Mouse (Mus musculus) CH12.LX (cell line): Measurements from ENCODE around the gene Ppa2.

Experiments used
- BHLHE40 ChIP-seq: IDR thresholded peaks from 2 replicates; pipeline ENCODE4 v1.6.1; 2011; ENCODE audit warnings: mild to moderate bottlenecking, low read depth, low read length, improper control_type of control experiment
- CHD1 ChIP-seq: IDR thresholded peaks from 2 replicates; pipeline ENCODE4 v1.6.1; 2012; ENCODE audit warnings: low read depth, low read length, improper control_type of control experiment, inconsistent platforms
- CTCF ChIP-seq, 2 experiments: IDR thresholded peaks in 1 of 2; conservative IDR thresholded peaks in 1 of 2; 2 replicates each; pipeline ENCODE4 v1.5.1; 2011 to 2012; ENCODE audit warnings: low read depth in 2 of 2, low read length in 2 of 2, improper control_type of control experiment in 1 of 2, inconsistent platforms in 1 of 2, mild to moderate bottlenecking in 1 of 2, moderate library complexity in 1 of 2
- EP300 ChIP-seq: IDR thresholded peaks from 2 replicates; pipeline ENCODE4 v1.6.1; 2011; ENCODE audit warnings: low read length, improper control_type of control experiment
- ETS1 ChIP-seq: conservative IDR thresholded peaks from 2 replicates; pipeline ENCODE4 v1.6.1; 2012; ENCODE audit warnings: low read depth, mild to moderate bottlenecking, inconsistent platforms, low read length, improper control_type of control experiment, moderate library complexity
- GABPA ChIP-seq: IDR thresholded peaks from 2 replicates; pipeline ENCODE4 v1.6.1; 2012; ENCODE audit warnings: low read depth, low read length, improper control_type of control experiment, inconsistent platforms; ENCODE audit not compliant: insufficient replicate concordance
- MAFK ChIP-seq: IDR thresholded peaks from 2 replicates; pipeline ENCODE4 v1.6.1; 2011; ENCODE audit warnings: low read length, improper control_type of control experiment; ENCODE audit not compliant: insufficient replicate concordance
- MYC ChIP-seq: IDR thresholded peaks from 2 replicates; pipeline ENCODE4 v1.6.1; 2011; ENCODE audit warnings: low read depth, mild to moderate bottlenecking, improper control_type of control experiment, low read length
- POLR2A ChIP-seq: IDR thresholded peaks from 2 replicates; pipeline ENCODE4 v1.6.1; 2011; ENCODE audit warnings: low read depth, mild to moderate bottlenecking, improper control_type of control experiment, low read length
- SMC3 ChIP-seq: IDR thresholded peaks from 2 replicates; pipeline ENCODE4 v1.6.1; 2011; ENCODE audit warnings: low read depth, low read length, improper control_type of control experiment
- TCF12 ChIP-seq: IDR thresholded peaks from 2 replicates; pipeline ENCODE4 v1.6.1; 2014; ENCODE audit warnings: low read depth, mild to moderate bottlenecking, inconsistent platforms, low read length, improper control_type of control experiment
- USF1 ChIP-seq: IDR thresholded peaks from 2 replicates; pipeline ENCODE4 v1.6.1; 2014; ENCODE audit warnings: low read depth, mild to moderate bottlenecking, inconsistent platforms, low read length, improper control_type of control experiment

- no peak for TF ChIP-seq POLR2A
- TF ChIP-seq MYC = no peak
- TF ChIP-seq CTCF (conservative IDR thresholded peaks at IDR 0.05 in 1 of 2, IDR thresholded peaks at IDR 0.05 in 1 of 2; ENCODE audit: low read depth in 2 of 2, low read length in 2 of 2) = no peak
- no peak for TF ChIP-seq BHLHE40
- TF ChIP-seq EP300 = no peak
- no peak for TF ChIP-seq USF1
- no peak for TF ChIP-seq SMC3
- no peak for TF ChIP-seq CHD1
- TF ChIP-seq ETS1 = no peak
- no peak for TF ChIP-seq GABPA
- no peak for TF ChIP-seq MAFK
- no peak for TF ChIP-seq TCF12
Observed at GRCm38 (mm10) chr3:133319795-133320194, 9.9 kb downstream of the Ppa2 start.
